Mouse (Mus musculus): Measurements from ENCODE around the gene Mpzl1. TPM values are rescaled to one million over a fixed set of nuclear protein-coding genes. Genes with fewer than 3 reads are reported as not detected.

Mpzl1 gene
- total and polyA plus RNA-seq, 2 experiments from 2014 or later = 17.9 to 57.5 TPM

GRCm38 (mm10) chr1:165670056-165670455 is 35.7 kb upstream of the Mpzl1 start:
- 45% methylated on average over 6 of the region's 6 CpGs for WGBS
- no peak overlapping the region for H3K9ac ChIP-seq (replicated peaks; ENCODE audit: low read depth, low read length)

DNA sequence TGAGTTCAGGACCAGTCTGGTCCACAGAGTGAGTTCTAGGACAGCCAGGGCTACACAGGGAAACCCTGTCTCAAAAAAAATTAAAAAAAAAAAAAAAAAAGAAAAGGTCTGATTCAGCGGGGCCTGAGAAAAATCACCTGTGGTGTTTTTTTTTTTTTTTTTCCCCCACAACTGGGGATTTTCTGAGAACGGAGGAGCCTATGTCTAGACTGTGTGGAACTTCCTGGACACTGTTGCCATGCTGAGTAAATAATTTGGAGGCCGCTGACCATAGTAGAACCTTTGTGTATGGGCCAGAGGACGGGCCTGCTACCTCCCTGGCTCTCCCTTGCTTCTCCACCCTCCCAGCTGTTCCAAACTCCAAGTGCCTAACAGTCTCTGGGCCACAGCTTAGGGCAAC is 34.6 kb upstream of the Mpzl1 start:
- H3K9ac ChIP-seq (replicated peaks; ENCODE audit: low read depth, low read length) = no peak overlapping the region
- peak overlapping the region; percentile 73 for H3K27ac ChIP-seq (ENCODE audit: low read depth)
- H3K27me3 ChIP-seq (ENCODE audit: control insufficient read depth, insufficient read depth, low read length) = no peaks in the 10 kb centered on the region
- TF ChIP-seq EP300 (IDR thresholded peaks at IDR 0.05; ENCODE audit: low read depth) (no peak), CTCF (IDR thresholded peaks at IDR 0.05; ENCODE audit: low read depth) (no peak)
- peak; percentile 47; the same call in 1 of the 2 replicates for ATAC-seq (ENCODE audit: insufficient read depth, low read depth)
- peak; percentile 51 for DNase-seq (ENCODE audit: low spot score)
- no peaks in the 10 kb centered on the region for H3K9me3 ChIP-seq (replicated peaks; ENCODE audit: control insufficient read depth, low read length)
- H3K4me1 ChIP-seq (ENCODE audit: control insufficient read depth, insufficient read depth) = peaks cover 48% of the 10 kb centered on the region
- no peak overlapping the region for H3K4me3 ChIP-seq (ENCODE audit: low read depth, low read length)
- WGBS = 37% methylated on average over 4 of the region's 4 CpGs
- H3K4me2 ChIP-seq (ENCODE audit: low read depth, low read length) = no peak overlapping the region
- H3K36me3 ChIP-seq (replicated peaks; ENCODE audit: control insufficient read depth, insufficient read depth, low read length) = peaks cover 13% of the 10 kb centered on the region

More at GRCm38 (mm10) chr1:165670056-165670455, 35.7 kb upstream of the Mpzl1 start:
- no peaks in the 10 kb centered on the region for H3K9me3 ChIP-seq (replicated peaks; ENCODE audit: control insufficient read depth, low read length)
- DNase-seq (ENCODE audit: low spot score) (no peak), ATAC-seq (ENCODE audit: insufficient read depth, low read depth) (no peak)
- TF ChIP-seq CTCF (IDR thresholded peaks at IDR 0.05; ENCODE audit: low read depth) (no peak), EP300 (IDR thresholded peaks at IDR 0.05; ENCODE audit: low read depth) (no peak)
- no peak overlapping the region for H3K4me2 ChIP-seq (ENCODE audit: low read depth, low read length)
- H3K27ac ChIP-seq (ENCODE audit: low read depth) = no peak overlapping the region
- H3K4me1 ChIP-seq (ENCODE audit: control insufficient read depth, insufficient read depth) = peaks cover 57% of the 10 kb centered on the region
- no peaks in the 10 kb centered on the region for H3K27me3 ChIP-seq (ENCODE audit: control insufficient read depth, insufficient read depth, low read length)
- H3K36me3 ChIP-seq (replicated peaks; ENCODE audit: control insufficient read depth, insufficient read depth, low read length) = peaks cover 10% of the 10 kb centered on the region; the same call in 1 of the 2 replicates
- no peak overlapping the region for H3K4me3 ChIP-seq (ENCODE audit: low read depth, low read length)

- Histone ChIP-seq H3K27ac (ENCODE audit: low read depth) (peak overlapping the region; percentile 73), H3K9ac (replicated peaks; ENCODE audit: low read depth, low read length) (no peak overlapping the region), H3K4me3 (ENCODE audit: low read depth, low read length) (no peak overlapping the region), H3K4me1 (ENCODE audit: control insufficient read depth, insufficient read depth) (peaks cover 63% of the 10 kb centered on the region), H3K36me3 (replicated peaks; ENCODE audit: control insufficient read depth, insufficient read depth, low read length) (peaks cover 18% of the 10 kb centered on the region), H3K27me3 (ENCODE audit: control insufficient read depth, insufficient read depth, low read length) (no peaks in the 10 kb centered on the region), H3K9me3 (replicated peaks; ENCODE audit: control insufficient read depth, low read length) (no peaks in the 10 kb centered on the region), H3K4me2 (ENCODE audit: low read depth, low read length) (peak overlapping the region; percentile 43)
- WGBS = 22% methylated on average over 13 of the region's 13 CpGs
- peak; percentile 76 for ATAC-seq (ENCODE audit: insufficient read depth, low read depth)
- DNase-seq (ENCODE audit: low spot score) = peak; percentile 78
- TF ChIP-seq CTCF (IDR thresholded peaks at IDR 0.05; ENCODE audit: low read depth) = no peak
- no peak for TF ChIP-seq EP300 (IDR thresholded peaks at IDR 0.05; ENCODE audit: low read depth)
Measured at GRCm38 (mm10) chr1:165667380-165667779, 33.0 kb upstream of the Mpzl1 start.

DNA sequence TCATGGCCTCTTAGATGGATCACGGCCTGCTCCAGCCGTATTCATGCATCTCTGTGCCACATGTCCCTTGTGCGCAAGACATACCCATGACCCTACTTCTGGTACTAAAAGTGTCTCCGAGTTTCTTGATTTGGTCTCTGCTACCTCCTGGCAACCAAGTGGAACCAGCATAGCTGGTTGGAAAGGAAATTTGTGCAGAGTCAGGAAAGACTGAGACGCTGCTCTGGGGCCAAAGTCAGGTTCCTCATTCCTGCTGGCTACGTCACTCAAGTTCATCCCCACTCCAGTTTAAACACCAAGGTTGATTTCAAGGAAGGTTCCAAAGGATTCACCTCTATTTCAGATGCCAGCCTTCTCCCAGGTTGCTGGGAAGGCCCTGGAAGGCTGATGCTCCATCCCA is 32.6 kb upstream of the Mpzl1 start:
- Histone ChIP-seq H3K4me2 (ENCODE audit: low read depth, low read length) (no peak overlapping the region), H3K27ac (ENCODE audit: low read depth) (peak overlapping the region; percentile 73), H3K36me3 (replicated peaks; ENCODE audit: control insufficient read depth, insufficient read depth, low read length) (peaks cover 22% of the 10 kb centered on the region), H3K4me1 (ENCODE audit: control insufficient read depth, insufficient read depth) (peaks cover 62% of the 10 kb centered on the region), H3K4me3 (ENCODE audit: low read depth, low read length) (no peak overlapping the region), H3K9me3 (replicated peaks; ENCODE audit: control insufficient read depth, low read length) (no peaks in the 10 kb centered on the region), H3K27me3 (ENCODE audit: control insufficient read depth, insufficient read depth, low read length) (no peaks in the 10 kb centered on the region), H3K9ac (replicated peaks; ENCODE audit: low read depth, low read length) (no peak overlapping the region)
- no peak for TF ChIP-seq EP300 (IDR thresholded peaks at IDR 0.05; ENCODE audit: low read depth)
- TF ChIP-seq CTCF (IDR thresholded peaks at IDR 0.05; ENCODE audit: low read depth) = no peak
- DNase-seq (ENCODE audit: low spot score) (no peak), ATAC-seq (ENCODE audit: insufficient read depth, low read depth) (no peak)
- WGBS = 74% methylated on average over 6 of the region's 6 CpGs

- Histone ChIP-seq H3K27me3 (ENCODE audit: control insufficient read depth, insufficient read depth, low read length) (no peaks in the 10 kb centered on the region), H3K36me3 (replicated peaks; ENCODE audit: control insufficient read depth, insufficient read depth, low read length) (peaks cover 28% of the 10 kb centered on the region), H3K27ac (ENCODE audit: low read depth) (peak overlapping the region; percentile 73), H3K4me2 (ENCODE audit: low read depth, low read length) (no peak overlapping the region), H3K9me3 (replicated peaks; ENCODE audit: control insufficient read depth, low read length) (no peaks in the 10 kb centered on the region), H3K9ac (replicated peaks; ENCODE audit: low read depth, low read length) (no peak overlapping the region), H3K4me3 (ENCODE audit: low read depth, low read length) (no peak overlapping the region), H3K4me1 (ENCODE audit: control insufficient read depth, insufficient read depth) (peaks cover 62% of the 10 kb centered on the region)
- no peak for DNase-seq (ENCODE audit: low spot score)
- ATAC-seq (ENCODE audit: insufficient read depth, low read depth) = no peak
- WGBS = 59% methylated on average over 5 of the region's 5 CpGs
- no peak for TF ChIP-seq EP300 (IDR thresholded peaks at IDR 0.05; ENCODE audit: low read depth)
- no peak for TF ChIP-seq CTCF (IDR thresholded peaks at IDR 0.05; ENCODE audit: low read depth)
Measured at GRCm38 (mm10) chr1:165665758-165666157, 31.4 kb upstream of the Mpzl1 start.

DNA sequence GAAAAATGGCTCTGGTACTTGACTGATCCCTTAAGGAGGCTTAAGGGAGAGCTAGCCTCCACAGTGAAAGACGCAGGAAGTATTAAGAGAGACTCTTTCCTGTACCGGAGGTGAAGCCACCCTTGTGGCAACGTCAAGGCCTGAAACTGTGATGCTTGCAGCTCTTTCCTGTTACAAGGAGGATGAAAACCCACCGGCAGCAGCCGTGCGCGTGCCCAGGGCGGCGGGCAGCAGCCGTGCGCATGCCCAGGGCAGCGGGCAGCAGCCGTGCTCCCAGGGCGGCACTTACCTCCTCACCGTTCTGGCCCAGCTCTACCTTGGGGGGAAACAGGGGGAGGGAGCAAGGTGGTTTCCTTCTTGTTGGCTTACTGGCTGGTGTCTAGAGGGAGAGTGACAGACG is 28.9 kb upstream of the Mpzl1 start:
- H3K4me2 ChIP-seq (ENCODE audit: low read depth, low read length) = no peak overlapping the region

More for the DNA sequence above, 28.9 kb upstream of the Mpzl1 start:
- H3K9me3 ChIP-seq (replicated peaks; ENCODE audit: control insufficient read depth, low read length) = no peaks in the 10 kb centered on the region
- no peaks in the 10 kb centered on the region for H3K27me3 ChIP-seq (ENCODE audit: control insufficient read depth, insufficient read depth, low read length)
- ATAC-seq (ENCODE audit: insufficient read depth, low read depth) = no peak
- TF ChIP-seq EP300 (IDR thresholded peaks at IDR 0.05; ENCODE audit: low read depth) (no peak), CTCF (IDR thresholded peaks at IDR 0.05; ENCODE audit: low read depth) (no peak)
- H3K27ac ChIP-seq (ENCODE audit: low read depth) = peak overlapping the region; percentile 82
- H3K4me1 ChIP-seq (ENCODE audit: control insufficient read depth, insufficient read depth) = peaks cover 44% of the 10 kb centered on the region
- no peak for DNase-seq (ENCODE audit: low spot score)
- no peak overlapping the region for H3K4me3 ChIP-seq (ENCODE audit: low read depth, low read length)
- 64% methylated on average over 16 of the region's 16 CpGs for WGBS
- H3K36me3 ChIP-seq (replicated peaks; ENCODE audit: control insufficient read depth, insufficient read depth, low read length) = peaks cover 48% of the 10 kb centered on the region
- peak overlapping the region; percentile 3; the same call in 1 of the 2 replicates for H3K9ac ChIP-seq (replicated peaks; ENCODE audit: low read depth, low read length)
